Mouse (Mus musculus): ENCODE measurements around the gene Odc1.

GRCm38 (mm10) chr12:17565393-17566045 lies 20.9 kb downstream of the Odc1 start:
- no peak for TF ChIP-seq POLR2A (IDR thresholded peaks at IDR 0.05; ENCODE audit: insufficient read depth, low read length)
- TF ChIP-seq EP300 (IDR thresholded peaks at IDR 0.05; ENCODE audit: insufficient read depth, low read depth, low read length), result no peak
